Mouse (Mus musculus) G1E (cell line): Measurements from ENCODE around the gene Txn1. TPM values are rescaled to one million over a fixed set of nuclear protein-coding genes. Genes with fewer than 3 reads are reported as not detected.
A peak's percentile ranks its signal among the peaks of the same experiment; 100 is the strongest.

ENCODE experiments used
- ATAC-seq: 2 replicates; pipeline ENCODE4 v1.8.0; 2016; ENCODE audit warnings: mild to moderate bottlenecking; ENCODE audit not compliant: insufficient number of reproducible peaks, poor library complexity, low FRiP score, severe bottlenecking; ENCODE audit errors: extremely low read depth
- DNase-seq: peaks from one replicate; pipeline ENCODE4 v3.0.0; 2012; ENCODE audit warnings: low spot score
- H3K27me3 ChIP-seq: 2 replicates; pipeline ENCODE4 v1.6.1; 2012; ENCODE audit warnings: mild to moderate bottlenecking, low read length, inconsistent platforms; ENCODE audit not compliant: insufficient read depth
- H3K36me3 ChIP-seq: replicated peaks from 2 replicates; pipeline ENCODE3; 2012; ENCODE audit warnings: mild to moderate bottlenecking, inconsistent platforms
- H3K4me1 ChIP-seq: 2 replicates; pipeline ENCODE4 v1.6.1; 2012; ENCODE audit warnings: low read depth, low read length, inconsistent platforms, mixed read lengths; ENCODE audit not compliant: insufficient read depth
- H3K4me3 ChIP-seq: 2 replicates; pipeline ENCODE4 v1.5.1; 2012; ENCODE audit warnings: low read depth, mild to moderate bottlenecking, inconsistent platforms, low read length, moderate library complexity, mixed read lengths
- H3K9me3 ChIP-seq: replicated peaks from 2 replicates; pipeline ENCODE4 v1.6.1; 2012; ENCODE audit warnings: inconsistent platforms
- CTCF ChIP-seq: IDR thresholded peaks from 2 replicates; pipeline ENCODE4 v1.5.1; 2012; ENCODE audit warnings: low read depth, low read length, inconsistent platforms, mixed read lengths
- GATA1 ChIP-seq: IDR thresholded peaks from 2 replicates; pipeline ENCODE4 v1.6.1; 2012; ENCODE audit warnings: borderline replicate concordance, low read length, inconsistent platforms, mixed read lengths
- GATA2 ChIP-seq: IDR thresholded peaks from 2 replicates; pipeline ENCODE4 v1.6.1; 2012; ENCODE audit warnings: low read depth, low read length, inconsistent platforms, borderline replicate concordance
- POLR2AphosphoS5 ChIP-seq: IDR thresholded peaks from 2 replicates; pipeline ENCODE4 v1.6.1; 2012; ENCODE audit warnings: low read depth, low read length, inconsistent platforms; ENCODE audit not compliant: insufficient replicate concordance
- TAL1 ChIP-seq: conservative IDR thresholded peaks from 2 replicates; pipeline ENCODE4 v1.6.1; 2012; ENCODE audit warnings: low read depth, low read length, inconsistent platforms, mixed read lengths
- polyA plus RNA-seq: library from polyadenylated mRNA; stranded (reverse); fragments of >175 nt; gene quantifications from 2 replicates; pipeline ENCODE4 v1.2.3, GENCODE M21; 2012
- total RNA-seq, 2 experiments: library from RNA; stranded (forward) in 1 of 2; stranded (reverse) in 1 of 2; fragments of 200-1000 nt in 1 of 2; fragments of >200 nt in 1 of 2; fragmentation: Nextera tagmentation in 1 of 2; gene quantifications; 2 replicates each; pipeline ENCODE4 v1.2.3; 2014 to 2017

Txn1 gene
- total and polyA plus RNA-seq, 3 experiments, result 54.6 to 298 (median 189) TPM

- no peaks in the 10 kb centered on the region for H3K9me3 ChIP-seq
- TF ChIP-seq CTCF (peak; percentile 33; the same call in 1 of the 2 replicates), GATA2 (no peak)
- no peaks in the 10 kb centered on the region for H3K27me3 ChIP-seq
- H3K36me3 ChIP-seq, result no peaks in the 10 kb centered on the region
- H3K4me1 ChIP-seq, result no peaks in the 10 kb centered on the region
- ATAC-seq (no peak; the same call in 1 of the 2 replicates), DNase-seq (peak; percentile 3)
- H3K4me3 ChIP-seq, result no peak overlapping the region
Measured at GRCm38 (mm10) chr4:57927464-57928205, 28.6 kb downstream of the Txn1 start.

GRCm38 (mm10) chr4:57924556-57925071 lies 31.6 kb downstream of the Txn1 start:
- no peaks in the 10 kb centered on the region for H3K4me1 ChIP-seq
- no peak for ATAC-seq
- no peaks in the 10 kb centered on the region for H3K36me3 ChIP-seq
- H3K9me3 ChIP-seq, result no peaks in the 10 kb centered on the region; the same call in 1 of the 2 replicates
- no peak for TF ChIP-seq POLR2AphosphoS5
- TF ChIP-seq TAL1, result no peak
- no peak for TF ChIP-seq GATA1
- TF ChIP-seq CTCF, result no peak
- TF ChIP-seq GATA2, result no peak
- no peaks in the 10 kb centered on the region for H3K27me3 ChIP-seq
- no peak overlapping the region for H3K4me3 ChIP-seq
- DNase-seq, result no peak

DNA sequence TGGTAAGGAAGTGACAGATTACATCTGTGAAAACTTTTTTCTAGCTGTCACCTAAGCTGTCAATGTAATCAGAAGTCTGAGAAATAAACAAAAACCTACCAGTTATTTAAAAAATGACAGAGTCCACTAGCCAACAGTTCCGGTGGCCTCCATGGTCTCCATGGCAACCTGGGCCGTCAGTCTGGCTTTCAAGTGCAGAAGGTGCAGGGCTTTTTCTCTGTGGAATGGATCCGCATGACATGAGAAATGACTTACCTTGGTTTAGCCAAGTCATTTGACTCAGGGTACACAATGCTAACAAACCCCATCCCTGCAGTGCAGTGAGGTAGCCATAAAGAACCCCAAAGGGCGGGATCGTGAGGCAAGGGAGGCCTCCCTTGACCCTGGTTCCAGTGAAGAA lies 34.0 kb downstream of the Txn1 start:
- no peaks in the 10 kb centered on the region for H3K36me3 ChIP-seq
- no peaks in the 10 kb centered on the region for H3K4me1 ChIP-seq
- no peaks in the 10 kb centered on the region for H3K27me3 ChIP-seq
- H3K4me3 ChIP-seq, result no peak overlapping the region
- no peaks in the 10 kb centered on the region; the same call in 1 of the 2 replicates for H3K9me3 ChIP-seq
- no peak for ATAC-seq
- no peak for DNase-seq
- no peak for TF ChIP-seq GATA1
- no peak for TF ChIP-seq CTCF
- no peak for TF ChIP-seq TAL1
- no peak for TF ChIP-seq GATA2
- TF ChIP-seq POLR2AphosphoS5, result no peak

DNA sequence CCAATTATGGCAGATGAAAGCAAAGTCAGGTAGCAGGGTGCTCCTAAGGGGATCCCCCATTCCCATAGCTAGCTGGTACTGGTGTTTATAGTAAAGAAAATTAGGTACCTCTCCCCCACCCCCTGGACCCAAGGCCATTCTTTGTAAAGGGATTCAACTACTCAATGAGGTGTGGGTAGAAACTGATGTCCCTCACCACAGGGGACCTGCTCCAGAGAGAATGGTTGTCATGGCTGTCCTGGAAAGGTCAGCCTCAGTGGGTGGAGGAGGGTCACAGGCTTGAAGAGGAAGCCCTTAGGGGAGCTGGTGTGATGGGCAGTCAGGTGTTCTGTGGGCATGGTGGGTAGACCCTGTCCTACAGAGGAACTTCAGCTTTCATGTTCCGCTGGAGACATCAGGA lies 35.7 kb downstream of the Txn1 start:
- Histone ChIP-seq H3K36me3 (no peaks in the 10 kb centered on the region), H3K4me3 (no peak overlapping the region), H3K27me3 (no peaks in the 10 kb centered on the region), H3K9me3 (peaks cover 2% of the 10 kb centered on the region; the same call in 1 of the 2 replicates), H3K4me1 (no peaks in the 10 kb centered on the region)
- TF ChIP-seq GATA1 (no peak), TAL1 (no peak), CTCF (no peak), GATA2 (no peak), POLR2AphosphoS5 (no peak)
- ATAC-seq, result no peak
- DNase-seq, result no peak

DNA sequence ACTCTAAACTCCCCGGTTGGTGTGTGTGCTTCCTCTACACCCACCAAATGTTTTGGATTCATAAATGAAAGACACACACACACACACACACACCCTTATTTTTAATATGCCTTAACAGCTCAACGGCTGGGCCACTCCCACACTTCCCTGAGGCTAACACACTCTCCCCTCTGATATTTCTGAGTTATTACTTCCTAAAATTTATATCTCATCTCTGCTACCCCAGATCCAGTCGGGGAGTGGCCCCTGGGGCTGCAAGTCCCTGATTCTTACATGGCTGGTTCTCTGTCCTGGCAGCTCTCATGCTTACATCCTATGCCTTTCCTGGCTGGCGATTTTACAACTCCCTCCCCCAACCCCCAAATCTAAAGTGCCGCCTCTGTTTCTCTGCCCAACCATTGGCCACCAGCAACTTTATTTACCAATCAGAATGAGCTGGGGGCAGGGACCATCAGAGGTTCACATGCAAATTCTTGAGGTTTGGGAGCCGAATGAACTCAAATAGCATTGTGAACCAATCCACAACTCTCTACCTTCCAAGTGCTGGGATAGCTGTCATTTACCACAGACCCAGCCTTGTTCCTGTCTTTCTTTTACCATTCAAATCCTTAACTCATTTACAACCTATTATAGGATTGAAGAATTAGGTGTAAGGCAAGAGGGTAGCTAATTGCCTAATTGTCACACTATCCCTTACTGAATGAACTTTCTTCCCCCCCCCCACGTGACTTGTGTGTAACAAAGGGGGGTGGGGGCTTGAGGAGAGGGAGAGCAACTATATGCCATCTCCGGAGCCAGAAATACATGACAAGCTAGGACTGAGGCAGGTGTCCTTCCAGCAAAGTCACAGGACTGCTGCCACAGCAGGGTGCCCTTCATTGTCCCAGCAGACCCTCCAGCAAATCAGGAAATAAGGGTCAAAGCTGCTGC lies 36.5 kb downstream of the Txn1 start:
- DNase-seq (no peak), ATAC-seq (no peak)
- H3K4me1 ChIP-seq, result no peaks in the 10 kb centered on the region
- no peak for TF ChIP-seq TAL1
- no peak for TF ChIP-seq POLR2AphosphoS5
- no peak for TF ChIP-seq CTCF
- TF ChIP-seq GATA1, result no peak
- TF ChIP-seq GATA2, result no peak
- peaks cover 10% of the 10 kb centered on the region for H3K9me3 ChIP-seq
- H3K36me3 ChIP-seq, result no peaks in the 10 kb centered on the region
- no peaks in the 10 kb centered on the region for H3K27me3 ChIP-seq
- H3K4me3 ChIP-seq, result no peak overlapping the region

DNA sequence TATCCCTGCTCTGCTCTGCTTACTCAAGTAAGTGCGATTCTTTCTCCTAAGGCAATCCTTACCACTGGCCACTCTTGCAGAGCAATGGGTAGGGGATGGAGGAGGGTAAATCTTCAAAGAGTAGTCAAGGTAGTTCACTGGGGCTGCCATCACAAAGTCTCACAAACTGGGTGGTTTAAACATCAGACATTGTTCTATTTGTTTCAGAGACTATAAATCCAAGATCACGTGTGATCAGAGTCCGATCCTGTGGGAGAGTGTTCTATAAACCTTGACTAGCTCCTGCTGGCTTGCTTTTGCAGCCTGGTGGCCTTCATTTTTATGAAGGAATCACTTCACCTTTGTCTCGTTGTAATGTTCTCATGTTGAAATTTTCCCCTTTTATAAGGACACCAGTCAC lies 39.5 kb downstream of the Txn1 start:
- Histone ChIP-seq H3K36me3 (no peaks in the 10 kb centered on the region), H3K27me3 (no peaks in the 10 kb centered on the region), H3K4me1 (no peaks in the 10 kb centered on the region), H3K9me3 (peaks cover 14% of the 10 kb centered on the region), H3K4me3 (no peak overlapping the region)
- DNase-seq (no peak), ATAC-seq (no peak)
- TF ChIP-seq GATA2, result no peak
- no peak for TF ChIP-seq CTCF
- TF ChIP-seq TAL1, result no peak
- TF ChIP-seq POLR2AphosphoS5, result no peak
- TF ChIP-seq GATA1, result no peak
